Mouse (Mus musculus): ENCODE results near the gene Cadm2. TPM values are rescaled to one million over a fixed set of nuclear protein-coding genes. Genes with fewer than 3 reads are reported as not detected.

Gene Cadm2
- not detected for total RNA-seq (2023)

GRCm38 (mm10) chr16:67620826-67621505, at the start of gene Cadm2:
Gene Cadm2 (minus strand): TSS chr16:67620908.

